Mouse (Mus musculus): ENCODE data around the gene Rtf2. TPM values are rescaled to one million over a fixed set of nuclear protein-coding genes. Genes with fewer than 3 reads are reported as not detected.

The Rtf2 gene
- polyA plus RNA-seq, 1 experiment from 2014 or later = 89.8 TPM

GRCm38 (mm10) chr2:172484696-172485370 lies 44.5 kb downstream of the Rtf2 start:
- ATAC-seq (ENCODE audit: low FRiP score) = no peak
- H3K36me3 ChIP-seq = no peaks in the 10 kb centered on the region

GRCm38 (mm10) chr2:172496736-172497345 lies 56.5 kb downstream of the Rtf2 start:
- H3K36me3 ChIP-seq = no peaks in the 10 kb centered on the region
- no peaks in the 10 kb centered on the region for H3K9me3 ChIP-seq (replicated peaks)
- H3K4me1 ChIP-seq = no peaks in the 10 kb centered on the region
- no peak overlapping the region for H3K4me3 ChIP-seq (replicated peaks)
- H3K27me3 ChIP-seq (replicated peaks) = no peaks in the 10 kb centered on the region
- ATAC-seq (ENCODE audit: low FRiP score) = no peak
- no peak overlapping the region for H3K27ac ChIP-seq (replicated peaks)
- 81% methylated on average over 8 of the region's 8 CpGs for WGBS
- H3K4me2 ChIP-seq = no peak overlapping the region
- H3K9ac ChIP-seq (replicated peaks) = no peak overlapping the region

More at GRCm38 (mm10) chr2:172484696-172485370, 44.5 kb downstream of the Rtf2 start:
- H3K27me3 ChIP-seq (replicated peaks) = no peaks in the 10 kb centered on the region
- peaks cover 5% of the 10 kb centered on the region; the same call in 1 of the 2 replicates for H3K4me1 ChIP-seq
- H3K27ac ChIP-seq (replicated peaks) = no peak overlapping the region
- 29% methylated on average over 12 of the region's 12 CpGs for WGBS
- H3K9ac ChIP-seq (replicated peaks) = no peak overlapping the region
- H3K4me2 ChIP-seq = no peak overlapping the region
- no peaks in the 10 kb centered on the region for H3K9me3 ChIP-seq (replicated peaks)
- no peak overlapping the region for H3K4me3 ChIP-seq (replicated peaks)

- no peaks in the 10 kb centered on the region for H3K36me3 ChIP-seq
- no peak overlapping the region for H3K4me2 ChIP-seq
- H3K9me3 ChIP-seq (replicated peaks) = no peaks in the 10 kb centered on the region
- H3K4me3 ChIP-seq (replicated peaks) = no peak overlapping the region
- no peak overlapping the region for H3K9ac ChIP-seq (replicated peaks)
- H3K27ac ChIP-seq (replicated peaks) = no peak overlapping the region
- 36% methylated on average over 3 of the region's 3 CpGs for WGBS
- H3K4me1 ChIP-seq = no peaks in the 10 kb centered on the region
- ATAC-seq (ENCODE audit: low FRiP score) = no peak
- no peaks in the 10 kb centered on the region for H3K27me3 ChIP-seq (replicated peaks)
Observed at GRCm38 (mm10) chr2:172498823-172499222, 58.5 kb downstream of the Rtf2 start.

GRCm38 (mm10) chr2:172500752-172501316 lies 60.5 kb downstream of the Rtf2 start:
- Histone ChIP-seq H3K9me3 (replicated peaks) (no peaks in the 10 kb centered on the region), H3K27me3 (replicated peaks) (no peaks in the 10 kb centered on the region), H3K36me3 (no peaks in the 10 kb centered on the region), H3K4me2 (no peak overlapping the region), H3K4me3 (replicated peaks) (no peak overlapping the region), H3K4me1 (no peaks in the 10 kb centered on the region), H3K9ac (replicated peaks) (no peak overlapping the region), H3K27ac (replicated peaks) (no peak overlapping the region)
- no peak for ATAC-seq (ENCODE audit: low FRiP score)
- 65% methylated on average over 7 of the region's 7 CpGs for WGBS

- Histone ChIP-seq H3K27ac (replicated peaks) (no peak overlapping the region), H3K4me1 (no peaks in the 10 kb centered on the region), H3K9me3 (replicated peaks) (no peaks in the 10 kb centered on the region), H3K4me3 (replicated peaks) (no peak overlapping the region), H3K27me3 (replicated peaks) (no peaks in the 10 kb centered on the region), H3K9ac (replicated peaks) (no peak overlapping the region), H3K36me3 (no peaks in the 10 kb centered on the region), H3K4me2 (no peak overlapping the region)
- no peak for ATAC-seq (ENCODE audit: low FRiP score)
- 5% methylated on average over 4 of the region's 4 CpGs for WGBS
Observed at GRCm38 (mm10) chr2:172501341-172501740, 61.0 kb downstream of the Rtf2 start.

- Histone ChIP-seq H3K9me3 (replicated peaks) (no peaks in the 10 kb centered on the region), H3K27me3 (replicated peaks) (no peaks in the 10 kb centered on the region), H3K4me2 (no peak overlapping the region), H3K9ac (replicated peaks) (no peak overlapping the region), H3K4me1 (no peaks in the 10 kb centered on the region), H3K36me3 (no peaks in the 10 kb centered on the region), H3K4me3 (replicated peaks) (no peak overlapping the region), H3K27ac (replicated peaks) (no peak overlapping the region)
- ATAC-seq (ENCODE audit: low FRiP score) = no peak
- 75% methylated on average over 14 of the region's 14 CpGs for WGBS
Observed at GRCm38 (mm10) chr2:172502168-172502567, 61.8 kb downstream of the Rtf2 start.

- H3K9me3 ChIP-seq (replicated peaks) = no peaks in the 10 kb centered on the region
- 88% methylated on average over 7 of the region's 7 CpGs for WGBS
- no peak for ATAC-seq (ENCODE audit: low FRiP score)
Observed at GRCm38 (mm10) chr2:172506121-172506520, 65.8 kb downstream of the Rtf2 start.

GRCm38 (mm10) chr2:172510056-172510712 lies 69.8 kb downstream of the Rtf2 start:
- H3K4me2 ChIP-seq = no peak overlapping the region
- H3K9ac ChIP-seq (replicated peaks) = no peak overlapping the region
- no peaks in the 10 kb centered on the region for H3K4me1 ChIP-seq
- H3K4me3 ChIP-seq (replicated peaks) = no peak overlapping the region
- WGBS = 94% methylated on average over 15 of the region's 15 CpGs
- no peak overlapping the region for H3K27ac ChIP-seq (replicated peaks)
- H3K36me3 ChIP-seq = no peaks in the 10 kb centered on the region
- no peaks in the 10 kb centered on the region for H3K27me3 ChIP-seq (replicated peaks)
- no peak for ATAC-seq (ENCODE audit: low FRiP score)
- H3K9me3 ChIP-seq (replicated peaks) = no peaks in the 10 kb centered on the region

More at GRCm38 (mm10) chr2:172506121-172506520, 65.8 kb downstream of the Rtf2 start:
- Histone ChIP-seq H3K27ac (replicated peaks) (no peak overlapping the region), H3K9ac (replicated peaks) (no peak overlapping the region), H3K4me1 (no peaks in the 10 kb centered on the region), H3K4me3 (replicated peaks) (no peak overlapping the region), H3K36me3 (no peaks in the 10 kb centered on the region), H3K27me3 (replicated peaks) (no peaks in the 10 kb centered on the region), H3K4me2 (no peak overlapping the region)

- no peaks in the 10 kb centered on the region for H3K4me1 ChIP-seq
- H3K9ac ChIP-seq (replicated peaks) = no peak overlapping the region
- no peak overlapping the region for H3K27ac ChIP-seq (replicated peaks)
- no peak overlapping the region for H3K4me2 ChIP-seq
- H3K36me3 ChIP-seq = no peaks in the 10 kb centered on the region
- ATAC-seq (ENCODE audit: low FRiP score) = no peak
- no peak overlapping the region for H3K4me3 ChIP-seq (replicated peaks)
- WGBS = 69% methylated on average over 3 of the region's 3 CpGs
- H3K27me3 ChIP-seq (replicated peaks) = no peaks in the 10 kb centered on the region
- no peaks in the 10 kb centered on the region for H3K9me3 ChIP-seq (replicated peaks)
Observed at GRCm38 (mm10) chr2:172510899-172511298, 70.5 kb downstream of the Rtf2 start.

GRCm38 (mm10) chr2:172516407-172516992 lies 76.1 kb downstream of the Rtf2 start:
- 16% methylated on average over 11 of the region's 11 CpGs for WGBS
- Histone ChIP-seq H3K36me3 (no peaks in the 10 kb centered on the region), H3K4me3 (replicated peaks) (no peak overlapping the region), H3K27ac (replicated peaks) (no peak overlapping the region), H3K9ac (replicated peaks) (no peak overlapping the region), H3K27me3 (replicated peaks) (no peaks in the 10 kb centered on the region), H3K4me1 (no peaks in the 10 kb centered on the region), H3K4me2 (no peak overlapping the region), H3K9me3 (replicated peaks) (no peaks in the 10 kb centered on the region)
- no peak for ATAC-seq (ENCODE audit: low FRiP score)

Measured in neural tube, embryonic 15.5 days (tissue).